13 mouse cellular contexts compared by ENCODE assay signal in the genomic region with DNA sequence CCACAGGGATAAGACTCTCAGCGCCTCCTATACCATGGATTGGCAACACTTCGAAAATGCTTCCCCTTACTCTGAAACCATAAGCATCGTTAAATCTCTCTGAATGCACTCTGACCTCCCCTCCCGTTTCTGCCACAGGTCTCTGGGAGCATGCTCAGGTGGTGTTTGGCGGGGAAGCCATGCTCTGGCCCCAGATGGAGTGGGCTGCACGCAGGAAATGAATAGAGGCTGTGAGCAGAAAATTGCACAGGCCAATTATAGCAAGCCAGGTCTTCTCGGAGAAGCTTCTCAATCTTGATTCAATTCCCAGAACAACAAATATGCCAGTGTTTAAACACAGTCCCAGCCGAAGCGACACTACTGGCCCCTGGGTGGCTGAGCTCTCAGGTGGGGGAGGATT.
DNase-seq lines count a peak whose midpoint lies in the region; ATAC-seq and TF ChIP-seq lines count a peak whose summit lies in the region.
"Had no signal": no experiment of that assay in that cellular context is flagged by ENCODE, and none has a peak within 500 bp of the region (broad histone marks: within the 10 kb centered on the region; RNA-seq: fewer than 3 reads in every experiment).

No protein-coding gene starts in this region.

- ATAC-seq in heart, embryonic 13.5 days (ENCODE audit: extremely low read depth, insufficient number of reproducible peaks, low FRiP score, low TSS enrichment): no peak
- no peak for ATAC-seq in midbrain, embryonic 11.5 days (ENCODE audit: low FRiP score)
- ATAC-seq in midbrain, postnatal 0 days (ENCODE audit: low FRiP score): no peak
- ATAC-seq in hindbrain, embryonic 13.5 days (ENCODE audit: low FRiP score): no peak
- no peak for ATAC-seq in neural tube, embryonic 14.5 days (ENCODE audit: low read depth)
- no peak for ATAC-seq in erythroid progenitor cell, adult 5-6 weeks (replicated peaks; ENCODE audit: low FRiP score, poor library complexity, severe bottlenecking)
- ATAC-seq: Patski had no signal

- no peak overlapping the region for H3K4me2 ChIP-seq in heart, embryonic 13.5 days
- H3K4me2 ChIP-seq in midbrain, embryonic 11.5 days: no peak overlapping the region
- no peak overlapping the region for H3K4me2 ChIP-seq in midbrain, postnatal 0 days (ENCODE audit: low read depth, low read length, poor library complexity, severe bottlenecking)
- H3K4me2 ChIP-seq in hindbrain, embryonic 13.5 days: no peak overlapping the region
- no peak overlapping the region for H3K4me2 ChIP-seq in neural tube, embryonic 14.5 days (ENCODE audit: low read depth, low read length)
- H3K4me2 ChIP-seq: lung, embryonic 14.5 days had no signal

- no peak overlapping the region for H3K4me3 ChIP-seq in heart, embryonic 13.5 days
- H3K4me3 ChIP-seq in midbrain, embryonic 11.5 days (ENCODE audit: low read depth, low read length): no peak overlapping the region
- no peak overlapping the region for H3K4me3 ChIP-seq in midbrain, postnatal 0 days (ENCODE audit: low read depth, low read length)
- H3K4me3 ChIP-seq in hindbrain, embryonic 13.5 days: no peak overlapping the region
- no peak overlapping the region for H3K4me3 ChIP-seq in neural tube, embryonic 14.5 days (ENCODE audit: low read depth, low read length)
- H3K4me3 ChIP-seq: megakaryocyte, embryonic 14.5 days had no signal

- H3K9me3 ChIP-seq in heart, embryonic 13.5 days: no peaks in the 10 kb centered on the region
- H3K9me3 ChIP-seq in midbrain, embryonic 11.5 days (ENCODE audit: control insufficient read depth, low read length): no peaks in the 10 kb centered on the region
- no peaks in the 10 kb centered on the region for H3K9me3 ChIP-seq in midbrain, postnatal 0 days (ENCODE audit: low read length)
- no peaks in the 10 kb centered on the region for H3K9me3 ChIP-seq in hindbrain, embryonic 13.5 days
- no peaks in the 10 kb centered on the region for H3K9me3 ChIP-seq in neural tube, embryonic 14.5 days (ENCODE audit: control insufficient read depth, low read length)
- H3K9me3 ChIP-seq: megakaryocyte, embryonic 14.5 days had no signal

- H3K9ac ChIP-seq in heart, embryonic 13.5 days: no peak overlapping the region
- H3K9ac ChIP-seq in midbrain, embryonic 11.5 days (ENCODE audit: low read length): no peak overlapping the region
- no peak overlapping the region for H3K9ac ChIP-seq in midbrain, postnatal 0 days (replicated peaks; ENCODE audit: low read length, poor library complexity, severe bottlenecking)
- H3K9ac ChIP-seq in hindbrain, embryonic 13.5 days: no peak overlapping the region
- H3K9ac ChIP-seq in neural tube, embryonic 14.5 days (replicated peaks; ENCODE audit: low read depth, low read length): no peak overlapping the region
- H3K9ac ChIP-seq: lung, embryonic 14.5 days had no signal

- no peaks in the 10 kb centered on the region for H3K36me3 ChIP-seq in heart, embryonic 13.5 days
- no peaks in the 10 kb centered on the region for H3K36me3 ChIP-seq in midbrain, embryonic 11.5 days (ENCODE audit: control insufficient read depth, insufficient read depth, low read length)
- no peaks in the 10 kb centered on the region for H3K36me3 ChIP-seq in midbrain, postnatal 0 days (ENCODE audit: insufficient read depth, low read length)
- H3K36me3 ChIP-seq in hindbrain, embryonic 13.5 days: no peaks in the 10 kb centered on the region
- no peaks in the 10 kb centered on the region for H3K36me3 ChIP-seq in neural tube, embryonic 14.5 days (ENCODE audit: control insufficient read depth, insufficient read depth, low read length)

- peaks cover 9% of the 10 kb centered on the region; the same call in 1 of the 2 replicates for H3K27me3 ChIP-seq in heart, embryonic 13.5 days (replicated peaks)
- no peaks in the 10 kb centered on the region for H3K27me3 ChIP-seq in midbrain, embryonic 11.5 days (ENCODE audit: control insufficient read depth, insufficient read depth, low read length)
- 0 out of 2 replicates have a peak, but pooled peaks cover 2% of the 10 kb centered on the region for H3K27me3 ChIP-seq in midbrain, postnatal 0 days (ENCODE audit: insufficient read depth, low read length)
- H3K27me3 ChIP-seq in hindbrain, embryonic 13.5 days: no peaks in the 10 kb centered on the region
- no peaks in the 10 kb centered on the region for H3K27me3 ChIP-seq in neural tube, embryonic 14.5 days (ENCODE audit: control insufficient read depth, insufficient read depth, low read length)
- H3K27me3 ChIP-seq: Patski had no signal

- 0 out of 2 replicates have a peak overlapping the region, but pooled peaks have one; percentile 20 for H3K27ac ChIP-seq in heart, embryonic 13.5 days (replicated peaks)
- no peak overlapping the region for H3K27ac ChIP-seq in midbrain, embryonic 11.5 days (ENCODE audit: low read depth, low read length)
- H3K27ac ChIP-seq in midbrain, postnatal 0 days (ENCODE audit: low read depth, low read length): no peak overlapping the region
- peak overlapping the region; percentile 42; the same call in 1 of the 2 replicates for H3K27ac ChIP-seq in hindbrain, embryonic 13.5 days
- H3K27ac ChIP-seq in neural tube, embryonic 14.5 days (ENCODE audit: low read depth, low read length): peak overlapping the region; percentile 12; the same call in 1 of the 2 replicates

- H3K4me1 ChIP-seq in heart, embryonic 13.5 days: peaks cover 38% of the 10 kb centered on the region
- H3K4me1 ChIP-seq in midbrain, embryonic 11.5 days (ENCODE audit: control insufficient read depth, insufficient read depth, low read length): peaks cover 15% of the 10 kb centered on the region
- H3K4me1 ChIP-seq in midbrain, postnatal 0 days (ENCODE audit: insufficient read depth, low read length): peaks cover 10% of the 10 kb centered on the region
- H3K4me1 ChIP-seq in hindbrain, embryonic 13.5 days (replicated peaks): peaks cover 61% of the 10 kb centered on the region
- peaks cover 20% of the 10 kb centered on the region for H3K4me1 ChIP-seq in neural tube, embryonic 14.5 days (ENCODE audit: control insufficient read depth, insufficient read depth, low read length)

- no peak for TF ChIP-seq CTCF in midbrain, postnatal 0 days (IDR thresholded peaks at IDR 0.05)

- no peak for DNase-seq in heart, postnatal 4 days
- DNase-seq in midbrain, embryonic 11.5 days (ENCODE audit: low spot score, missing footprints): peak; percentile 74
- DNase-seq in midbrain, postnatal 0 days (ENCODE audit: low spot score): no peak
- DNase-seq in c-Kit-positive CD71-positive TER-119-positive erythroid progenitor cells, embryonic 14.5 days (ENCODE audit: low spot score): no peak
- DNase-seq: heart, postnatal 14 days; kidney, postnatal 10 days had no signal

- WGBS in heart, embryonic 13.5 days: 50% methylated on average over 9 of the region's 9 CpGs
- WGBS in midbrain, embryonic 11.5 days: 47% methylated on average over 9 of the region's 9 CpGs
- WGBS in midbrain, postnatal 0 days: 35% methylated on average over 9 of the region's 9 CpGs
- WGBS in hindbrain, embryonic 13.5 days: 30% methylated on average over 9 of the region's 9 CpGs
- 29% methylated on average over 9 of the region's 9 CpGs for WGBS in neural tube, embryonic 14.5 days

Comparison
In these comparisons a context has a peak if more than half of its experiments do, and no peak if none do; other contexts are left out.
1. H3K27ac ChIP-seq: peak in heart, embryonic 13.5 days (single experiment), hindbrain, embryonic 13.5 days (single experiment) and neural tube, embryonic 14.5 days (single experiment); none in midbrain, embryonic 11.5 days (single experiment) and midbrain, postnatal 0 days (single experiment).